Mouse (Mus musculus): ENCODE results near the gene Tcl1b2. TPM values are rescaled to one million over a fixed set of nuclear protein-coding genes. Genes with fewer than 3 reads are reported as not detected.
A peak's percentile ranks its signal among the peaks of the same experiment; 100 is the strongest.
"Not testable (repeated sequence)": the region's sequence is repeated elsewhere in the genome, so short reads cannot be mapped to it uniquely, and the experiment has no call there.

The Tcl1b2 gene
- total RNA-seq, 2 experiments from 2014 or later = not detected

GRCm38 (mm10) chr12:105166734-105167133, 20.9 kb downstream of the Tcl1b2 start:
- no peak for DNase-seq (ENCODE audit: low spot score in 2 of 2)

- DNase-seq (ENCODE audit: low spot score in 2 of 2) = no peak
Measured at GRCm38 (mm10) chr12:105173366-105173765, 27.6 kb downstream of the Tcl1b2 start.

- DNase-seq (ENCODE audit: low spot score in 2 of 2) = peak; percentile 43 to 58
Measured at GRCm38 (mm10) chr12:105174318-105174717, 28.5 kb downstream of the Tcl1b2 start.

- not testable (repeated sequence) for DNase-seq (ENCODE audit: low spot score in 2 of 2)
Measured at GRCm38 (mm10) chr12:105176044-105176443, 30.2 kb downstream of the Tcl1b2 start, which contains the start of gene Tcl1b5. TSS of gene Tcl1b5 (plus strand) at chr12:105176344.

GRCm38 (mm10) chr12:105181040-105181644, 35.3 kb downstream of the Tcl1b2 start:
- DNase-seq (ENCODE audit: low spot score in 2 of 2) = not testable (repeated sequence)

GRCm38 (mm10) chr12:105188980-105189379, 43.2 kb downstream of the Tcl1b2 start:
- not testable (repeated sequence) for DNase-seq (ENCODE audit: low spot score in 2 of 2)

- DNase-seq (ENCODE audit: low spot score in 2 of 2) = not testable (repeated sequence)
Measured at GRCm38 (mm10) chr12:105190743-105191142, 44.9 kb downstream of the Tcl1b2 start, which contains the start of gene Tcl1b3. TSS of gene Tcl1b3 (plus strand) at chr12:105191043.

GRCm38 (mm10) chr12:105199684-105200497, 54.1 kb downstream of the Tcl1b2 start:
- not testable (repeated sequence) for DNase-seq (ENCODE audit: low spot score in 2 of 2)

- not testable (repeated sequence) for DNase-seq (ENCODE audit: low spot score in 2 of 2)
Measured at GRCm38 (mm10) chr12:105201657-105202056, 55.8 kb downstream of the Tcl1b2 start, which contains the start of gene Tcl1b4. TSS of gene Tcl1b4 (plus strand) at chr12:105201957.

Other genes starting within 250 kb of the Tcl1b2 start
- gene Syne3, start 136.2 kb upstream of the Tcl1b2 start, total RNA-seq (2021) = 10 to 100 TPM; 11.3 to 11.7 TPM
- gene Glrx5, start 113.3 kb upstream of the Tcl1b2 start, total RNA-seq (2021) = 100 to 1,000 TPM; 134 to 139 TPM
- not detected for gene Tcl1b1, start 13.7 kb downstream of the Tcl1b2 start, total RNA-seq (2021)
- not detected for gene Tcl1b5, start 30.3 kb downstream of the Tcl1b2 start, total RNA-seq (2021)
- not detected for gene Tcl1b3, start 45.0 kb downstream of the Tcl1b2 start, total RNA-seq (2021)
- gene Tcl1b4, start 55.9 kb downstream of the Tcl1b2 start, total RNA-seq (2021) = not detected
- under 1 TPM in 1 of 2 experiments, not detected in 1; 0.31 TPM for gene Tcl1, start 76.8 kb downstream of the Tcl1b2 start, total RNA-seq (2021)
- gene Tunar, start 187.9 kb downstream of the Tcl1b2 start, total RNA-seq (2021) = under 1 TPM; 0.48 to 0.59 TPM

Measured in adrenal gland, postnatal 4 days (tissue).